Mouse (Mus musculus): Measurements from ENCODE around the gene Megf8. TPM values are rescaled to one million over a fixed set of nuclear protein-coding genes. Genes with fewer than 3 reads are reported as not detected.
"Not testable (repeated sequence)": the region's sequence is repeated elsewhere in the genome, so short reads cannot be mapped to it uniquely, and the experiment has no call there.

Gene Megf8
- polyA plus RNA-seq, 1 experiment from 2014 or later, result 22.4 TPM

- ATAC-seq (ENCODE audit: insufficient number of reproducible peaks, insufficient read depth, low FRiP score, low TSS enrichment), result no peak
- Histone ChIP-seq H3K9me3 (no peaks in the 10 kb centered on the region), H3K27me3 (no peaks in the 10 kb centered on the region), H3K4me3 (no peak overlapping the region), H3K4me1 (peaks cover 16% of the 10 kb centered on the region), H3K4me2 (replicated peaks) (no peak overlapping the region), H3K9ac (no peak overlapping the region), H3K36me3 (peaks cover 5% of the 10 kb centered on the region), H3K27ac (peak overlapping the region; percentile 66; the same call in 1 of the 2 replicates)
- WGBS, result 85% methylated on average over 2 of the region's 2 CpGs
Observed at GRCm38 (mm10) chr7:25323219-25323618, 6.3 kb downstream of the Megf8 start.

- not testable (repeated sequence) for H3K9me3 ChIP-seq; H3K9ac ChIP-seq; H3K4me2 ChIP-seq (replicated peaks); H3K4me3 ChIP-seq; H3K27me3 ChIP-seq; ATAC-seq (ENCODE audit: insufficient number of reproducible peaks, insufficient read depth, low FRiP score, low TSS enrichment); H3K27ac ChIP-seq
- WGBS, result 89% methylated on average over 6 of the region's 6 CpGs
- peaks cover 23% of the 10 kb centered on the region for H3K36me3 ChIP-seq
- H3K4me1 ChIP-seq, result peaks cover 16% of the 10 kb centered on the region
Observed at GRCm38 (mm10) chr7:25325431-25325830, 8.5 kb downstream of the Megf8 start.

GRCm38 (mm10) chr7:25326233-25326632 lies 9.3 kb downstream of the Megf8 start:
- Histone ChIP-seq H3K27ac (no peak overlapping the region), H3K27me3 (no peaks in the 10 kb centered on the region), H3K4me3 (no peak overlapping the region), H3K9me3 (no peaks in the 10 kb centered on the region), H3K4me1 (peaks cover 14% of the 10 kb centered on the region), H3K36me3 (peaks cover 31% of the 10 kb centered on the region), H3K4me2 (replicated peaks) (no peak overlapping the region), H3K9ac (no peak overlapping the region)
- ATAC-seq (ENCODE audit: insufficient number of reproducible peaks, insufficient read depth, low FRiP score, low TSS enrichment), result no peak
- 64% methylated on average over 8 of the region's 8 CpGs for WGBS

GRCm38 (mm10) chr7:25333596-25334307 lies 16.8 kb downstream of the Megf8 start:
- Histone ChIP-seq H3K9ac (no peak overlapping the region), H3K36me3 (peaks cover 72% of the 10 kb centered on the region), H3K4me2 (replicated peaks) (no peak overlapping the region), H3K27ac (no peak overlapping the region), H3K4me3 (no peak overlapping the region), H3K27me3 (no peaks in the 10 kb centered on the region), H3K9me3 (no peaks in the 10 kb centered on the region), H3K4me1 (no peaks in the 10 kb centered on the region)
- 43% methylated on average over 16 of the region's 16 CpGs for WGBS
- ATAC-seq (ENCODE audit: insufficient number of reproducible peaks, insufficient read depth, low FRiP score, low TSS enrichment), result no peak

- 81% methylated on average over 12 of the region's 12 CpGs for WGBS
- Histone ChIP-seq H3K4me3 (no peak overlapping the region), H3K27me3 (no peaks in the 10 kb centered on the region), H3K4me2 (replicated peaks) (no peak overlapping the region), H3K4me1 (no peaks in the 10 kb centered on the region), H3K9ac (no peak overlapping the region), H3K27ac (no peak overlapping the region), H3K36me3 (peaks cover 71% of the 10 kb centered on the region), H3K9me3 (no peaks in the 10 kb centered on the region)
- no peak for ATAC-seq (ENCODE audit: insufficient number of reproducible peaks, insufficient read depth, low FRiP score, low TSS enrichment)
Observed at GRCm38 (mm10) chr7:25334472-25334871, 17.5 kb downstream of the Megf8 start.

- no peak for ATAC-seq (ENCODE audit: insufficient number of reproducible peaks, insufficient read depth, low FRiP score, low TSS enrichment)
- 88% methylated on average over 9 of the region's 9 CpGs for WGBS
- Histone ChIP-seq H3K4me1 (no peaks in the 10 kb centered on the region), H3K27ac (no peak overlapping the region), H3K36me3 (peaks cover 81% of the 10 kb centered on the region), H3K27me3 (no peaks in the 10 kb centered on the region), H3K9ac (no peak overlapping the region), H3K4me2 (replicated peaks) (no peak overlapping the region), H3K9me3 (no peaks in the 10 kb centered on the region), H3K4me3 (no peak overlapping the region)
Observed at GRCm38 (mm10) chr7:25339329-25339728, 22.4 kb downstream of the Megf8 start.

GRCm38 (mm10) chr7:25341000-25341784 lies 24.2 kb downstream of the Megf8 start:
- ATAC-seq (ENCODE audit: insufficient number of reproducible peaks, insufficient read depth, low FRiP score, low TSS enrichment), result no peak
- H3K27me3 ChIP-seq, result no peaks in the 10 kb centered on the region
- no peak overlapping the region for H3K4me2 ChIP-seq (replicated peaks)
- 84% methylated on average over 20 of the region's 20 CpGs for WGBS
- no peak overlapping the region for H3K4me3 ChIP-seq
- H3K9ac ChIP-seq, result no peak overlapping the region
- no peaks in the 10 kb centered on the region for H3K9me3 ChIP-seq
- no peak overlapping the region for H3K27ac ChIP-seq
- peaks cover 80% of the 10 kb centered on the region for H3K36me3 ChIP-seq
- no peaks in the 10 kb centered on the region for H3K4me1 ChIP-seq

GRCm38 (mm10) chr7:25348861-25349260 lies 31.9 kb downstream of the Megf8 start:
- Histone ChIP-seq H3K36me3 (peaks cover 97% of the 10 kb centered on the region), H3K4me1 (no peaks in the 10 kb centered on the region), H3K9ac (no peak overlapping the region), H3K4me2 (replicated peaks) (no peak overlapping the region), H3K27ac (no peak overlapping the region), H3K4me3 (no peak overlapping the region), H3K9me3 (peaks cover 15% of the 10 kb centered on the region), H3K27me3 (no peaks in the 10 kb centered on the region)
- WGBS, result 82% methylated on average over 8 of the region's 8 CpGs
- ATAC-seq (ENCODE audit: insufficient number of reproducible peaks, insufficient read depth, low FRiP score, low TSS enrichment), result no peak

GRCm38 (mm10) chr7:25358721-25359206 lies 41.8 kb downstream of the Megf8 start:
- H3K9ac ChIP-seq, result no peak overlapping the region
- H3K4me2 ChIP-seq (replicated peaks), result no peak overlapping the region
- no peaks in the 10 kb centered on the region for H3K27me3 ChIP-seq
- no peaks in the 10 kb centered on the region for H3K9me3 ChIP-seq
- H3K4me1 ChIP-seq, result no peaks in the 10 kb centered on the region
- WGBS, result 68% methylated on average over 19 of the region's 19 CpGs
- no peak overlapping the region for H3K4me3 ChIP-seq
- no peak for ATAC-seq (ENCODE audit: insufficient number of reproducible peaks, insufficient read depth, low FRiP score, low TSS enrichment)
- H3K27ac ChIP-seq, result no peak overlapping the region
- peaks cover 91% of the 10 kb centered on the region for H3K36me3 ChIP-seq

GRCm38 (mm10) chr7:25363151-25363550 lies 46.2 kb downstream of the Megf8 start:
- no peak overlapping the region for H3K4me2 ChIP-seq (replicated peaks)

GRCm38 (mm10) chr7:25363632-25364031 lies 46.7 kb downstream of the Megf8 start:
- Histone ChIP-seq H3K27me3 (peaks cover 34% of the 10 kb centered on the region), H3K9me3 (no peaks in the 10 kb centered on the region), H3K27ac (no peak overlapping the region), H3K4me2 (replicated peaks) (no peak overlapping the region), H3K36me3 (peaks cover 58% of the 10 kb centered on the region), H3K4me1 (peaks cover 28% of the 10 kb centered on the region), H3K9ac (no peak overlapping the region), H3K4me3 (no peak overlapping the region)
- ATAC-seq (ENCODE audit: insufficient number of reproducible peaks, insufficient read depth, low FRiP score, low TSS enrichment), result no peak
- 93% methylated on average over 17 of the region's 17 CpGs for WGBS

More at GRCm38 (mm10) chr7:25363151-25363550, 46.2 kb downstream of the Megf8 start:
- Histone ChIP-seq H3K4me1 (peaks cover 28% of the 10 kb centered on the region), H3K9me3 (no peaks in the 10 kb centered on the region), H3K27ac (no peak overlapping the region), H3K4me3 (no peak overlapping the region), H3K9ac (no peak overlapping the region), H3K27me3 (peaks cover 29% of the 10 kb centered on the region), H3K36me3 (peaks cover 62% of the 10 kb centered on the region)
- ATAC-seq (ENCODE audit: insufficient number of reproducible peaks, insufficient read depth, low FRiP score, low TSS enrichment), result no peak
- 88% methylated on average over 19 of the region's 19 CpGs for WGBS
